Mouse (Mus musculus): ENCODE data around the gene Tanc1.

DNA sequence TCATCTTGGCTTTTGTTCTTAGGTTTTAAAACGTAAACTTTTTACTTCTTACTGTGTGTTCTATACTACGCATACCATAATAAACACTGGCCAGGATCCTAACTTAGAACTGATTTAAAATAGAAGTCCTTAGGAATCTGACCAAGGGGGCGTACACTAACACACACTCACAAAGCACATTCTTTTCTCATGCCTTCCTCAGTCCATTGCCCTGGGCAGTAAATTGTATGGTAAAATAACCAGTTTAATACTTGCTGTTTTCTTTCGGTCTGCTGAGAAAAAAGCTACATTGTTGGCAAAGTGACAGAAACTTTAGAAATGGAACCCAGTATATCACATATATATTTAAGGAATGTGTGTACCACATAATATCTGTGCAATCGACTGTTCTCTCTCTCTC, 2.9 kb upstream of the Tanc1 start:
- no peak for TF ChIP-seq CTCF (conservative IDR thresholded peaks at IDR 0.05; ENCODE audit: low read length)
- TF ChIP-seq POU5F1 (IDR thresholded peaks at IDR 0.05; ENCODE audit: borderline replicate concordance, low read length): no peak

All from E14TG2a.4 (cell line).